Mouse (Mus musculus): ENCODE data around the gene Kctd2.

Gene Kctd2

GRCm38 (mm10) chr11:115400630-115401391, 19.1 kb upstream of the Kctd2 start:
- in situ Hi-C loops (cut with MboI, MseI): loop anchor here (10.0 kb wide), 1 partner anchor 726 kb away; the partner anchor contains the start of gene Ttyh2

- in situ Hi-C loops (cut with MboI, MseI): loop anchor here (10.0 kb wide), 1 partner anchor 729 kb away; the partner anchor contains the start of gene Ttyh2
These were observed 16.4 kb upstream of the Kctd2 start, which contains the start of gene Mrpl58 for GRCm38 (mm10) chr11:115403338-115404124. Gene Mrpl58 (plus strand): TSS chr11:115403752.

GRCm38 (mm10) chr11:115405723-115406122, 14.2 kb upstream of the Kctd2 start:
- in situ Hi-C loops (cut with MboI, MseI): loop anchor here (10.0 kb wide), 1 partner anchor 731 kb away; the partner anchor contains the start of gene Ttyh2

- in situ Hi-C loops (cut with MboI, MseI): loop anchor here (10.0 kb wide), 1 partner anchor 732 kb away; the partner anchor contains the start of gene Ttyh2
These were observed 13.0 kb upstream of the Kctd2 start for GRCm38 (mm10) chr11:115406858-115407401.

- in situ Hi-C loops (cut with MboI, MseI): loop anchor here (10.0 kb wide), 1 partner anchor 734 kb away; the partner anchor contains the start of gene Ttyh2
These were observed 11.5 kb upstream of the Kctd2 start for GRCm38 (mm10) chr11:115408266-115408920.

- in situ Hi-C loops (cut with MboI, MseI): loop anchor here (10.0 kb wide), 1 partner anchor 735 kb away; the partner anchor contains the start of gene Ttyh2
These were observed 10.4 kb upstream of the Kctd2 start for GRCm38 (mm10) chr11:115409556-115409955.

GRCm38 (mm10) chr11:115420336-115421190, 635 bp downstream of the Kctd2 start:
- in situ Hi-C loops (cut with MboI, MseI): no loop called here

GRCm38 (mm10) chr11:115421328-115421727, 1.4 kb downstream of the Kctd2 start:
- in situ Hi-C loops (cut with MboI, MseI): no loop called here

- in situ Hi-C loops (cut with MboI, MseI): no loop called here
These were observed 2.0 kb downstream of the Kctd2 start for GRCm38 (mm10) chr11:115421972-115422371.

- in situ Hi-C loops (cut with MboI, MseI): no loop called here
These were observed 3.2 kb downstream of the Kctd2 start for GRCm38 (mm10) chr11:115423091-115423490.

- in situ Hi-C loops (cut with MboI, MseI): no loop called here
These were observed 4.7 kb downstream of the Kctd2 start for GRCm38 (mm10) chr11:115424666-115425065.

- in situ Hi-C loops (cut with MboI, MseI): no loop called here
These were observed 5.7 kb downstream of the Kctd2 start for GRCm38 (mm10) chr11:115425671-115426070.

GRCm38 (mm10) chr11:115427482-115428331, 7.8 kb downstream of the Kctd2 start:
- in situ Hi-C loops (cut with MboI, MseI): no loop called here

- in situ Hi-C loops (cut with MboI, MseI): no loop called here
These were observed 9.4 kb downstream of the Kctd2 start for GRCm38 (mm10) chr11:115429307-115429706.

GRCm38 (mm10) chr11:115430561-115430960, 10.6 kb downstream of the Kctd2 start:
- in situ Hi-C loops (cut with MboI, MseI): loop anchor here (5.0 kb wide), 1 partner anchor 42 kb away; no protein-coding TSS in a partner anchor

GRCm38 (mm10) chr11:115432814-115433213, 12.9 kb downstream of the Kctd2 start:
- in situ Hi-C loops (cut with MboI, MseI): loop anchor here (5.0 kb wide), 1 partner anchor 39 kb away; no protein-coding TSS in a partner anchor

GRCm38 (mm10) chr11:115433342-115433741, 13.4 kb downstream of the Kctd2 start:
- in situ Hi-C loops (cut with MboI, MseI): loop anchor here (5.0 kb wide), 1 partner anchor 39 kb away; no protein-coding TSS in a partner anchor

GRCm38 (mm10) chr11:115435596-115436337, 15.8 kb downstream of the Kctd2 start:
- in situ Hi-C loops (cut with MboI, MseI): no loop called here
